Mouse (Mus musculus) intestine, postnatal 0 days (tissue): ENCODE results near the gene Cpne9. TPM values are rescaled to one million over a fixed set of nuclear protein-coding genes. Genes with fewer than 3 reads are reported as not detected.
"Not testable (repeated sequence)": the region's sequence is repeated elsewhere in the genome, so short reads cannot be mapped to it uniquely, and the experiment has no call there.

Experiments
- ATAC-seq: fragments of 200-750 bp; cut with Nextera tagmentation; 2 replicates; pipeline ENCODE4 v1.8.0; 2017; ENCODE audit warnings: mild to moderate bottlenecking, moderate TSS enrichment, moderate library complexity
- H3K27ac ChIP-seq: fragments of 300-500 bp; sonication (generic); 2 replicates; pipeline ENCODE4 v1.5.1; 2014; ENCODE audit warnings: mild to moderate bottlenecking, low read depth, low read length, moderate library complexity
- H3K27me3 ChIP-seq: fragments of 300-500 bp; sonication (generic); replicated peaks from 2 replicates; pipeline ENCODE4 v1.6.1; 2014; ENCODE audit warnings: low read length, mixed read lengths; ENCODE audit not compliant: control insufficient read depth, insufficient read depth
- H3K36me3 ChIP-seq: fragments of 300-500 bp; sonication (generic); 2 replicates; pipeline ENCODE4 v1.6.1; 2014; ENCODE audit warnings: mild to moderate bottlenecking, moderate library complexity; ENCODE audit not compliant: control insufficient read depth, insufficient read depth
- H3K4me1 ChIP-seq: fragments of 300-500 bp; sonication (generic); replicated peaks from 2 replicates; pipeline ENCODE4 v1.6.1; 2014; ENCODE audit warnings: antibody characterized with exemption, low read length, mixed read lengths; ENCODE audit not compliant: control insufficient read depth, insufficient read depth
- H3K4me2 ChIP-seq: fragments of 300-500 bp; sonication (generic); replicated peaks from 2 replicates; pipeline ENCODE4 v1.6.1; 2014; ENCODE audit warnings: low read depth, mild to moderate bottlenecking, moderate library complexity
- H3K4me3 ChIP-seq: fragments of 300-500 bp; sonication (generic); 2 replicates; pipeline ENCODE4 v1.5.1; 2014; ENCODE audit warnings: low read depth, low read length
- H3K9ac ChIP-seq: fragments of 300-500 bp; sonication (generic); 2 replicates; pipeline ENCODE4 v1.6.1; 2014; ENCODE audit warnings: mild to moderate bottlenecking, low read depth, low read length
- H3K9me3 ChIP-seq: fragments of 300-500 bp; sonication (generic); 2 replicates; pipeline ENCODE4 v1.6.1; 2016; ENCODE audit warnings: mixed run types; ENCODE audit not compliant: control insufficient read depth
- CTCF ChIP-seq: sonication (generic); IDR thresholded peaks from 2 replicates; pipeline ENCODE4 v1.5.1; 2016; ENCODE audit warnings: low read depth, mild to moderate bottlenecking, control low read depth, antibody characterized with exemption, moderate library complexity
- WGBS: fragments of 180-500 bp; shearing (Covaris S2); extraction: QIAGEN DNeasy Blood & Tissue Kit; methylation state at CpG from one replicate; pipeline ENCODE4 v1.1.7; 2014; 5-methylcytosine and 5-hydroxymethylcytosine counted together
- polyA plus RNA-seq: library from polyadenylated mRNA; unstranded; fragments of >200 nt; fragmentation: Nextera tagmentation; extraction: Ambion mirVana; gene quantifications from 2 replicates; pipeline ENCODE4 v1.2.1, GENCODE M21; 2015

Gene Cpne9
- polyA plus RNA-seq, 1 experiment from 2014 or later, result not detected

GRCm38 (mm10) chr6:113331721-113332120 lies 49.6 kb downstream of the Cpne9 start:
- peaks cover 48% of the 10 kb centered on the region for H3K36me3 ChIP-seq
- H3K9me3 ChIP-seq, result no peaks in the 10 kb centered on the region
- no peaks in the 10 kb centered on the region for H3K4me1 ChIP-seq
- ATAC-seq, result no peak
- no peak overlapping the region for H3K27ac ChIP-seq
- TF ChIP-seq CTCF, result no peak
- no peak overlapping the region for H3K9ac ChIP-seq
- 92% methylated on average over 11 of the region's 11 CpGs for WGBS
- H3K4me3 ChIP-seq, result no peak overlapping the region
- H3K4me2 ChIP-seq, result no peak overlapping the region
- no peaks in the 10 kb centered on the region for H3K27me3 ChIP-seq

GRCm38 (mm10) chr6:113332734-113333133 lies 50.6 kb downstream of the Cpne9 start:
- H3K27me3 ChIP-seq, H3K9me3 ChIP-seq, H3K9ac ChIP-seq, H3K4me1 ChIP-seq, H3K4me3 ChIP-seq, H3K4me2 ChIP-seq: not testable (repeated sequence)
- H3K27ac ChIP-seq, result peak overlapping the region; percentile 51
- H3K36me3 ChIP-seq, result peaks cover 49% of the 10 kb centered on the region
- peak; percentile 58 for TF ChIP-seq CTCF
- WGBS, result 38% methylated on average over 6 of the region's 6 CpGs
- peak; percentile 65 for ATAC-seq

- Histone ChIP-seq H3K4me2 (peak overlapping the region; percentile 21; the same call in 1 of the 2 replicates), H3K27ac (peak overlapping the region; percentile 51), H3K9ac (no peak overlapping the region), H3K4me3 (no peak overlapping the region), H3K9me3 (no peaks in the 10 kb centered on the region), H3K27me3 (no peaks in the 10 kb centered on the region), H3K4me1 (no peaks in the 10 kb centered on the region), H3K36me3 (peaks cover 55% of the 10 kb centered on the region)
- TF ChIP-seq CTCF, result no peak
- ATAC-seq, result peak; percentile 82
- 41% methylated on average over 14 of the region's 14 CpGs for WGBS
These were observed 51.2 kb downstream of the Cpne9 start for GRCm38 (mm10) chr6:113333137-113333950.

GRCm38 (mm10) chr6:113334216-113334615 lies 52.1 kb downstream of the Cpne9 start:
- Histone ChIP-seq H3K4me3 (no peak overlapping the region), H3K9me3 (no peaks in the 10 kb centered on the region), H3K9ac (no peak overlapping the region), H3K4me2 (no peak overlapping the region), H3K4me1 (no peaks in the 10 kb centered on the region), H3K36me3 (peaks cover 58% of the 10 kb centered on the region), H3K27me3 (no peaks in the 10 kb centered on the region), H3K27ac (no peak overlapping the region)
- ATAC-seq, result no peak
- WGBS, result 73% methylated on average over 6 of the region's 6 CpGs
- no peak for TF ChIP-seq CTCF

GRCm38 (mm10) chr6:113336852-113337620 lies 54.9 kb downstream of the Cpne9 start:
- Histone ChIP-seq H3K27me3 (no peaks in the 10 kb centered on the region), H3K4me2 (no peak overlapping the region), H3K36me3 (peaks cover 48% of the 10 kb centered on the region), H3K9ac (no peak overlapping the region), H3K4me3 (no peak overlapping the region), H3K27ac (no peak overlapping the region), H3K4me1 (no peaks in the 10 kb centered on the region), H3K9me3 (no peaks in the 10 kb centered on the region)
- no peak for ATAC-seq
- no peak for TF ChIP-seq CTCF
- 58% methylated on average over 8 of the region's 8 CpGs for WGBS

GRCm38 (mm10) chr6:113341574-113341973 lies 59.5 kb downstream of the Cpne9 start:
- H3K4me2 ChIP-seq, result no peak overlapping the region
- H3K27ac ChIP-seq, result no peak overlapping the region
- no peak overlapping the region for H3K9ac ChIP-seq
- no peak overlapping the region for H3K4me3 ChIP-seq
- WGBS, result 86% methylated on average over 6 of the region's 6 CpGs
- H3K27me3 ChIP-seq, result no peaks in the 10 kb centered on the region
- peaks cover 22% of the 10 kb centered on the region for H3K36me3 ChIP-seq
- no peak for ATAC-seq
- TF ChIP-seq CTCF, result no peak
- H3K9me3 ChIP-seq, result no peaks in the 10 kb centered on the region
- H3K4me1 ChIP-seq, result no peaks in the 10 kb centered on the region
